Mouse (Mus musculus) heart, postnatal 0 days (tissue): ENCODE results near the gene Pa2g4. TPM values are rescaled to one million over a fixed set of nuclear protein-coding genes. Genes with fewer than 3 reads are reported as not detected.

Experiments
- ATAC-seq: fragments of 200-750 bp; cut with Nextera tagmentation; 2 replicates; pipeline ENCODE4 v1.8.0; 2017; ENCODE audit warnings: low read depth, moderate number of reproducible peaks, moderate library complexity; ENCODE audit not compliant: insufficient read depth
- DNase-seq: peaks from one replicate; pipeline ENCODE4 v3.0.0-alpha.2; 2016; ENCODE audit warnings: low spot score
- H3K27ac ChIP-seq: fragments of 300-500 bp; sonication (generic); 2 replicates; pipeline ENCODE4 v1.5.1; 2014; ENCODE audit warnings: low read depth, mild to moderate bottlenecking
- H3K27me3 ChIP-seq: fragments of 300-500 bp; sonication (generic); 2 replicates; pipeline ENCODE4 v1.6.1; 2014; ENCODE audit warnings: low read length, mixed read lengths; ENCODE audit not compliant: control insufficient read depth, insufficient read depth
- H3K36me3 ChIP-seq: fragments of 300-500 bp; sonication (generic); replicated peaks from 2 replicates; pipeline ENCODE4 v1.6.1; 2014; ENCODE audit warnings: low read length, mixed read lengths; ENCODE audit not compliant: control insufficient read depth, insufficient read depth
- H3K4me1 ChIP-seq: fragments of 300-500 bp; sonication (generic); 2 replicates; pipeline ENCODE4 v1.6.1; 2014; ENCODE audit warnings: antibody characterized with exemption; ENCODE audit not compliant: control insufficient read depth, insufficient read depth
- H3K4me2 ChIP-seq: fragments of 300-500 bp; sonication (generic); 2 replicates; pipeline ENCODE4 v1.6.1; 2014; ENCODE audit warnings: low read depth, mild to moderate bottlenecking, low read length, moderate library complexity
- H3K4me3 ChIP-seq: fragments of 300-500 bp; sonication (generic); 2 replicates; pipeline ENCODE4 v1.5.1; 2014; ENCODE audit warnings: low read depth, low read length
- H3K9ac ChIP-seq: fragments of 300-500 bp; sonication (generic); replicated peaks from 2 replicates; pipeline ENCODE4 v1.6.1; 2014; ENCODE audit warnings: low read depth, low read length, mixed read lengths
- H3K9me3 ChIP-seq: fragments of 300-500 bp; sonication (generic); replicated peaks from 2 replicates; pipeline ENCODE4 v1.6.1; 2016; ENCODE audit warnings: low read length; ENCODE audit not compliant: control insufficient read depth
- CTCF ChIP-seq: IDR thresholded peaks from 2 replicates; pipeline ENCODE4 v1.5.1; 2016; ENCODE audit warnings: antibody characterized with exemption, control low read depth, low read depth
- EP300 ChIP-seq: IDR thresholded peaks from 2 replicates; pipeline ENCODE4 v1.6.1; 2016; ENCODE audit warnings: antibody characterized with exemption, low read depth
- WGBS: fragments of 180-500 bp; shearing (Covaris S2); extraction: QIAGEN DNeasy Blood & Tissue Kit; methylation state at CpG from one replicate; pipeline ENCODE4 v1.1.7; 2014; 5-methylcytosine and 5-hydroxymethylcytosine counted together
- polyA plus RNA-seq: library from polyadenylated mRNA; unstranded; fragments of >200 nt; fragmentation: Nextera tagmentation; extraction: Ambion mirVana; gene quantifications from 2 replicates; pipeline ENCODE4 v1.2.1, GENCODE M21; 2015
- total RNA-seq: library from RNA; depleted of rRNA; stranded (reverse); fragments of >200 nt; gene quantifications from 2 replicates; pipeline ENCODE4 v1.2.3, GENCODE M21; 2014; ENCODE audit warnings: low replicate concordance

Gene Pa2g4
- total and polyA plus RNA-seq, 2 experiments from 2014 or later, result 50.2 to 74.3 TPM

- ATAC-seq (no peak), DNase-seq (peak; percentile 91)
- peak overlapping the region; percentile 72 for H3K4me3 ChIP-seq
- H3K27ac ChIP-seq, result peak overlapping the region; percentile 94
- H3K4me1 ChIP-seq, result peaks cover 5% of the 10 kb centered on the region; the same call in 1 of the 2 replicates
- no peaks in the 10 kb centered on the region for H3K9me3 ChIP-seq
- H3K4me2 ChIP-seq, result peak overlapping the region; percentile 82
- H3K9ac ChIP-seq, result peak overlapping the region; percentile 60
- no peak for TF ChIP-seq EP300
- TF ChIP-seq CTCF, result peak; percentile 80
- WGBS, result 8% methylated on average over 4 of the region's 4 CpGs
- peaks cover 38% of the 10 kb centered on the region for H3K36me3 ChIP-seq
- no peaks in the 10 kb centered on the region for H3K27me3 ChIP-seq
Measured at GRCm38 (mm10) chr10:128546361-128546760, 19.4 kb downstream of the Pa2g4 start.

GRCm38 (mm10) chr10:128545570-128545898 is 20.3 kb downstream of the Pa2g4 start:
- Histone ChIP-seq H3K9ac (no peak overlapping the region), H3K9me3 (no peaks in the 10 kb centered on the region), H3K4me2 (no peak overlapping the region), H3K4me3 (no peak overlapping the region), H3K27me3 (no peaks in the 10 kb centered on the region), H3K27ac (peak overlapping the region; percentile 28; the same call in 1 of the 2 replicates), H3K4me1 (peaks cover 5% of the 10 kb centered on the region; the same call in 1 of the 2 replicates), H3K36me3 (peaks cover 38% of the 10 kb centered on the region)
- no peak for ATAC-seq
- WGBS, result 81% methylated on average over 3 of the region's 3 CpGs
- TF ChIP-seq CTCF (no peak), EP300 (no peak)
- DNase-seq, result no peak

GRCm38 (mm10) chr10:128544674-128545569 is 20.9 kb downstream of the Pa2g4 start:
- no peak overlapping the region for H3K27ac ChIP-seq

GRCm38 (mm10) chr10:128544151-128544657 is 21.6 kb downstream of the Pa2g4 start:
- H3K4me1 ChIP-seq, result peaks cover 5% of the 10 kb centered on the region; the same call in 1 of the 2 replicates
- H3K9ac ChIP-seq, result no peak overlapping the region
- no peaks in the 10 kb centered on the region for H3K27me3 ChIP-seq
- ATAC-seq (no peak), DNase-seq (no peak)
- H3K4me2 ChIP-seq, result no peak overlapping the region
- no peak overlapping the region for H3K27ac ChIP-seq
- TF ChIP-seq EP300 (no peak), CTCF (no peak)
- WGBS, result 97% methylated on average over 15 of the region's 15 CpGs
- H3K36me3 ChIP-seq, result peaks cover 38% of the 10 kb centered on the region
- H3K4me3 ChIP-seq, result no peak overlapping the region
- no peaks in the 10 kb centered on the region for H3K9me3 ChIP-seq

More at GRCm38 (mm10) chr10:128544674-128545569, 20.9 kb downstream of the Pa2g4 start:
- TF ChIP-seq EP300 (no peak), CTCF (no peak)
- Histone ChIP-seq H3K9ac (no peak overlapping the region), H3K9me3 (no peaks in the 10 kb centered on the region), H3K4me2 (no peak overlapping the region), H3K4me3 (no peak overlapping the region), H3K27me3 (no peaks in the 10 kb centered on the region), H3K4me1 (peaks cover 5% of the 10 kb centered on the region; the same call in 1 of the 2 replicates), H3K36me3 (peaks cover 38% of the 10 kb centered on the region)
- DNase-seq, result no peak
- ATAC-seq, result no peak
- WGBS, result 92% methylated on average over 37 of the region's 37 CpGs

GRCm38 (mm10) chr10:128543100-128543499 is 22.7 kb downstream of the Pa2g4 start:
- Histone ChIP-seq H3K27ac (no peak overlapping the region), H3K36me3 (peaks cover 38% of the 10 kb centered on the region), H3K9ac (no peak overlapping the region), H3K9me3 (no peaks in the 10 kb centered on the region), H3K27me3 (no peaks in the 10 kb centered on the region), H3K4me3 (no peak overlapping the region), H3K4me1 (peaks cover 5% of the 10 kb centered on the region; the same call in 1 of the 2 replicates), H3K4me2 (no peak overlapping the region)
- no peak for ATAC-seq
- TF ChIP-seq EP300 (no peak), CTCF (no peak)
- WGBS, result 60% methylated on average over 2 of the region's 2 CpGs
- no peak for DNase-seq
